In the genomic region with DNA sequence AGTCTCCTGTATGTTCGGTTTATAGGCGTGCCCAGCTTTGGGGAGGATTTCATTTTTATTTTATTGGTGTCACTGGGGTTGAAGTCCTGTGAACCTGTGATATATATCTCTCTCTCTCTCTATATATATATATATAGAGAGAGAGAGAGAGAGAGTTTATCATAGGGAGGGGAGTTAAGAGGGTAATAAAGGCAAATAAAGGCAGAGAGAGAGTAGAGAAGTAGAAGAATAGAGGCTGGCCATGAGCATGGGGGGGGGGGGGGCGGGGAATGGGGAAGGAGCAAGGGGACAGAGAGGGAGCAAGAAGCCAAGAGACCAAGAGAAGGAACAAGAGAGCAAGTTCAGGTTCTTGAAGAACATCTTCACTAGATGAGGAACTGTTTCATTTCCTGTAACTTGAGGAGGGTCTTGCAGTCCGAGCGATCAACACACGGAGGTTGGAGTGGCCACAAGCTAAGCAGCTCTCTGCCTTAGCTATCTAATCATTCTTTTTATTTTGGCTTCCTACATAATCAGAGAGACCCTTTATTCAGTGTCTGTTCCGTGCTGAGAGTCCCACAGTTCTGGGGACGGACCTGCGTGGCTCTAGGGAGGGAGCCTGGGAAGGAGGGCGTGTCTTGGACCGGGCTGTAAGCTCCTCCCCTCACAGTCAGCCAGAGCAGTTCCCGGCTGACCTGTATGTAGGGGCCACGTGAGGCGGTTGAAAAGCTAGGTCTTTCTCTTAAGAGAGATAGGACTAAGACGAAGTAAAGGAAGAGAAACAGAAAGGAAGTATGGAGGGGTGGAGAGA, we compare ENCODE assay signal across 8 mouse cellular contexts. TPM values are rescaled to one million over a fixed set of nuclear protein-coding genes. Genes with fewer than 3 reads are reported as not detected.
DNase-seq lines count a peak whose midpoint lies in the region; ATAC-seq and TF ChIP-seq lines count a peak whose summit lies in the region.

No protein-coding gene starts in this region.

- no peak for ATAC-seq in hindbrain, postnatal 0 days
- no peak for ATAC-seq in liver, embryonic 13.5 days (ENCODE audit: low read depth)

- peak overlapping the region; percentile 53 for H3K4me2 ChIP-seq in hindbrain, postnatal 0 days (ENCODE audit: low read depth, low read length)
- H3K4me2 ChIP-seq in liver, embryonic 13.5 days: peak overlapping the region; percentile 46

- H3K9me3 ChIP-seq in hindbrain, postnatal 0 days (ENCODE audit: low read length): no peaks in the 10 kb centered on the region
- H3K9me3 ChIP-seq in liver, embryonic 13.5 days (replicated peaks): no peaks in the 10 kb centered on the region

- H3K9ac ChIP-seq in hindbrain, postnatal 0 days (replicated peaks; ENCODE audit: low read length): no peak overlapping the region
- no peak overlapping the region for H3K9ac ChIP-seq in liver, embryonic 13.5 days

- H3K4me1 ChIP-seq in hindbrain, postnatal 0 days (ENCODE audit: insufficient read depth, low read length): no peaks in the 10 kb centered on the region
- H3K4me1 ChIP-seq in liver, embryonic 13.5 days (replicated peaks): no peaks in the 10 kb centered on the region
- H3K4me1 ChIP-seq in thymus, adult 2 months (replicated peaks; ENCODE audit: control insufficient read depth, insufficient read depth, low read length): no peaks in the 10 kb centered on the region

- DNase-seq in 416B (ENCODE audit: low read depth): peak; percentile 69
- peak; percentile 73 to 82 for DNase-seq in adrenal gland, postnatal 36 days
- peak; percentile 19 for DNase-seq in gastrocnemius, postnatal 10 days
- DNase-seq in hindbrain, postnatal 0 days (ENCODE audit: low spot score): peak; percentile 34
- no peak for DNase-seq in liver, embryonic 13.5 days
- peak; percentile 62 for DNase-seq in neural tube, embryonic 10.5 days (ENCODE audit: extremely low spot score, low spot score)
- DNase-seq in thymus, adult 2 months: no peak
- no peak for DNase-seq in thymus, postnatal 0 days (ENCODE audit: low spot score)

- TF ChIP-seq CTCF in hindbrain, postnatal 0 days (IDR thresholded peaks at IDR 0.05; ENCODE audit: low read depth): no peak
- TF ChIP-seq CTCF in thymus, adult 2 months (IDR thresholded peaks at IDR 0.05; ENCODE audit: borderline replicate concordance, control insufficient read depth, extremely low read depth, insufficient read depth, low read length, poor library complexity): no peak

- no peak overlapping the region for H3K27ac ChIP-seq in hindbrain, postnatal 0 days
- H3K27ac ChIP-seq in liver, embryonic 13.5 days: no peak overlapping the region
- no peak overlapping the region for H3K27ac ChIP-seq in thymus, adult 2 months (ENCODE audit: control insufficient read depth, insufficient read depth, low read length)

- no peaks in the 10 kb centered on the region for H3K27me3 ChIP-seq in hindbrain, postnatal 0 days (ENCODE audit: insufficient read depth, low read length)
- peaks cover 16% of the 10 kb centered on the region for H3K27me3 ChIP-seq in liver, embryonic 13.5 days
- H3K27me3 ChIP-seq in thymus, adult 2 months (ENCODE audit: control insufficient read depth, insufficient read depth, low read length): no peaks in the 10 kb centered on the region

- WGBS in hindbrain, postnatal 0 days: 16% methylated on average over 14 of the region's 15 CpGs
- 11% methylated on average over 14 of the region's 15 CpGs for WGBS in liver, embryonic 13.5 days (ENCODE audit: insufficient replicate concordance)
- 13% methylated on average over 14 of the region's 15 CpGs for WGBS in thymus, adult 2 months

- no peak for TF ChIP-seq POLR2A in thymus, adult 2 months (IDR thresholded peaks at IDR 0.05; ENCODE audit: control insufficient read depth, extremely low read depth, insufficient read depth, low read length, poor library complexity)

- H3K36me3 ChIP-seq in hindbrain, postnatal 0 days (ENCODE audit: insufficient read depth, low read length): peaks cover 21% of the 10 kb centered on the region; the same call in 1 of the 2 replicates
- H3K36me3 ChIP-seq in liver, embryonic 13.5 days: no peaks in the 10 kb centered on the region
- no peaks in the 10 kb centered on the region for H3K36me3 ChIP-seq in thymus, adult 2 months (ENCODE audit: control insufficient read depth, insufficient read depth, low read length)

- peak overlapping the region; percentile 14; the same call in 1 of the 2 replicates for H3K4me3 ChIP-seq in hindbrain, postnatal 0 days (ENCODE audit: low read length)
- H3K4me3 ChIP-seq in liver, embryonic 13.5 days (replicated peaks): peak overlapping the region; percentile 36
- no peak overlapping the region for H3K4me3 ChIP-seq in thymus, adult 2 months (ENCODE audit: control insufficient read depth, insufficient read depth, low read length)

RNA-seq across cellular contexts. Expression of a gene that starts 40.8 kb away (rescaled TPM):
- total RNA-seq in adrenal gland, postnatal 36 days (2021): under 1 TPM in 1 of 2 experiments, not detected in 1; 0.26 TPM
- not detected for total RNA-seq in gastrocnemius, postnatal 10 days (2021)
- total RNA-seq in hindbrain, postnatal 0 days (2014; rRNA removed): not detected in 2 replicates
- not detected in 2 replicates for polyA plus RNA-seq in hindbrain, postnatal 0 days (2015; fragmentation: Nextera tagmentation; extraction: Ambion mirVana)
- polyA plus RNA-seq in liver, embryonic 13.5 days (2015; fragmentation: Nextera tagmentation; extraction: Ambion mirVana): not detected in 2 replicates
- not detected in 2 replicates for polyA plus RNA-seq in thymus, adult 2 months (2012; rRNA removed)
- polyA plus RNA-seq in thymus, postnatal 0 days (2015; fragmentation: Nextera tagmentation; extraction: Ambion mirVana): not detected in 2 replicates

Comparison
In these comparisons a context has a peak if more than half of its experiments do, and no peak if none do; other contexts are left out.
1. DNase-seq: peak in 416B (single experiment), adrenal gland, postnatal 36 days (2 of 2), gastrocnemius, postnatal 10 days (single experiment), hindbrain, postnatal 0 days (single experiment) and neural tube, embryonic 10.5 days (single experiment); none in liver, embryonic 13.5 days (single experiment), thymus, adult 2 months (single experiment) and thymus, postnatal 0 days (single experiment).